Mouse (Mus musculus): Measurements from ENCODE around the gene Hbs1l.

DNA sequence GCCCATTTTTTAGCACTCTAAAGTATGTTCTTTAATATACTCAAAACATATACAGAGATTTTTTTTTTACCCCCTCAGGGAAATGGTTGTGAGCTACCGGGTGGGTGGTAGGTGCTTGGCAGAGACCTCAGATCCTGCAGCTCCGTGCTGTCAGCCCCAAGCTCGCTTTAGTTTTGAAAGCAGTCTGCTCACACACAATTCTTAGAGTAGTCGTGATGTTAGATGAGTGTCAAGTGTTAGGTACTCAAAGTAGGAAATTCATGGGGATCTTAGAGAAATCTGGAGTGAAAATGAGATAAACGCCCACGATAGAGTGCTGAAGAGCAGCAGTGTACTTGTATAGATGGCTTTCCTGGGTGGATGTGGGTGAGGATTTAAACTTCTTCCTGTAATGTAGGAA, 24.8 kb downstream of the Hbs1l start:
- no peak for TF ChIP-seq GATA1 (IDR thresholded peaks at IDR 0.05; ENCODE audit: borderline replicate concordance, low read length)
- no peak for TF ChIP-seq FLI1 (IDR thresholded peaks at IDR 0.05; ENCODE audit: low read length)

All from megakaryocyte, embryonic 14.5 days (primary cell).